Mouse (Mus musculus) splenic B cell, adult 2 months (primary cell): ENCODE results near the gene S1pr4.

ENCODE experiments used
- DNase-seq: peaks from one replicate; pipeline ENCODE4 v3.0.0-alpha.2; 2011; ENCODE audit warnings: low read depth, low spot score
- H3K27me3 ChIP-seq: 2 replicates; pipeline ENCODE4 v1.6.1; 2012; ENCODE audit warnings: mild to moderate bottlenecking, low read length, moderate library complexity, mixed read lengths; ENCODE audit not compliant: control insufficient read depth, poor library complexity, insufficient read depth, severe bottlenecking
- H3K36me3 ChIP-seq: 2 replicates; pipeline ENCODE4 v1.6.1; 2012; ENCODE audit warnings: mild to moderate bottlenecking, low read length, moderate library complexity, mixed read lengths; ENCODE audit not compliant: control insufficient read depth, poor library complexity, insufficient read depth, severe bottlenecking

The S1pr4 gene

DNA sequence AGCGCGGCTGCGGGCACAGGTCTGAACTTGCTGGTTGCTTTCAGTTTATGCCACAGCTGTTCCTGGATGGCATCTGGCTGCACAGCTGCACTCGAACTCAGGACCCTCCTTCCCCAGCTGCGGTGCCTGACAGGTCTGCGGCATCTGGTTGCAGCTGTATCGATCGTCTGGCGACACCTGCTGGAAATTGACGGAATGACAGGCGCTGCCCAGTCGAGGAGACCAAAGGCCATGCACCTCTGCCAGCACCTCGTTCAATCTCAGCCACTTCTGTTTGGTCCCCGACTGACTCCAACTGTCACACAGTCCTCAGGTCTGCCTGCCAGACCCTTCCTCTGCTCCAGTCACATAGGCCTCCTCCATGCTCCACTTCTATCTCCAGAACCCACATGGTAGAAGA is 26.8 kb upstream of the S1pr4 start:
- no peaks in the 10 kb centered on the region for H3K27me3 ChIP-seq
- 0 out of 2 replicates have a peak, but pooled peaks cover 1% of the 10 kb centered on the region for H3K36me3 ChIP-seq
- peak; percentile 93 for DNase-seq

DNA sequence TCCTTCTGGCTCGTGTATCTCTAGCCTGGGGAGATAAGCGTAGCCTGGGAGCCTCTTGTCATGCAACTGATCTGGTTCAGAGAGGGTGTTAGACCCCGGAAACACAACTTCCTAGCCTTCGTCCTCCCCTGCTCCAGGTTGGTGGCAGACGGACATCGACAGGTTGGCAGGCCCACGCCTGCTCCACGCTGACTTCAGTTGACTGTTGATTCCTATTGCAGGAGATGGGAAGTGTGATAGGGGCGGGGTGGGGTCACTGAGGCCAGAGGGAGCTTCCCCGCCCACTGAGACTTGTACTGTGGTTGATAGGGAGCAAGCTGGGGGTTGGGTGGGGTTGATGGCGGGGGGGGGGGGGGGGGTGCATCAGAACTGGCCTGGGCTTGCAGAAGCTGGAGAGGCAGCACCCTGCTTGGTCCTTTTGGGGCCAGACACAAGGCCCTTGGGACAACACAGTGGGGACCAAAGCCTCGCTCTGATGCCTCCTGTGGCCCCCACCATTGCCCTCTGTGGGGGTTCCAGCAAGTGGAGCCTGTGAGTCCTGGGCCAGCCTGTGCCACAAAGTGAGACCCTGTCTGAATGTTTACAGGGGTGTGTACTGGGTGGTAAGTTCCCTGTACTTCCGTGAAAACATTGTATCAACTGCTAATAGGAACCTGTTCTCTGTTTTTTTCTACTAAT is 25.2 kb upstream of the S1pr4 start:
- DNase-seq = no peak
- Histone ChIP-seq H3K27me3 (no peaks in the 10 kb centered on the region), H3K36me3 (no peaks in the 10 kb centered on the region)

DNA sequence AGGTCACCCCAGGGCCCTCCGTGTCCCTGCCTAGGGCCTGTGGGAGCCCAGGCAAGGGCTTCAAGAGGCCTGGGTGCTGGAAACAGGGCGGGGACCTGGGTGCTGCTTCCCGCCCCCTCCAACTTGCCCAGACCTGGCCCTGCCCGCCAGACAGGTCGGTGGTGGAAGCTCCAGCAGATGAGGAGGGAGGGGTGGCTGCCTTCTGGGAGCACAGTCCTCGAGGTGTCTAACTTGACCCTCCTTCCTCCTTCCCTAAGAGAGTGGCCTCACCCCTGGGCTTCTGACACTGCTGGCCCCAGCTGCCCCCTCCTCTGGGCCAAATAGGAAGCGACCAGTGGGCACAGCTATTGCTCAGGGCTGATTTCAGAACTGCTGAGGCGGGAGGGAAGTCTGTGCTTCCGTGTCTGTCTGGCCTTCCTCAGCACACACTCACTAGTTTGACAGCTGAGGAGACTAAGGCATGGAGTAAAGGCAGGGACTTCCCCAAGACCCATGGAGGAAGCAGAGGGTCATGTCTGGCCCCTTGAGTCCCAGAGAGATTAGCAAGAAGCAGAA is 24.2 kb upstream of the S1pr4 start, which contains the start of gene Gna15:
Gna15 (minus strand) TSS at position 175 of the 555 bp plus-strand sequence.
- H3K27me3 ChIP-seq = no peaks in the 10 kb centered on the region
- H3K36me3 ChIP-seq = no peaks in the 10 kb centered on the region
- DNase-seq = peak; percentile 58

DNA sequence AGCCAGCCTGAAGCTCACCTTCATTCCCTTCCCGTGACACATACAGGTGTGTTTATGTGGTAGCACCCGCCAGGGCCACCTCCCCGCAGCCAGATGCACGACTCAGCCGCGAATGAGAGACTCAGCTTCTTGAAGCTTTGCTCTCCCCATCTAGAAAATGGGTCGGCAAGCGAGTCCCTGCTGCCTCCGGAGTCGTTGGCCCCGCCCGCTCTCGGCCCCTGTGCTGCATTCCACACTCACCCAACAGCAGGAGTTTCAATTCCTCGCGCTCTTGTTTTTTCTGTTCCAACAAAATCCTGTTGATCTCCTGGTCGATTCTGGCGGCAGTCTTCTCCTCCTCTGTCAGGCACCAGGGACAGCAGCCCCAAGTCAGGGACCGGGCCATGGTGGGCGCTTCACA is 23.6 kb upstream of the S1pr4 start:
- H3K27me3 ChIP-seq = no peaks in the 10 kb centered on the region
- DNase-seq = peak; percentile 32

GRCm38 (mm10) chr10:81523142-81523541 is 23.2 kb upstream of the S1pr4 start:
- DNase-seq = no peak
- no peaks in the 10 kb centered on the region for H3K27me3 ChIP-seq
- H3K36me3 ChIP-seq = no peaks in the 10 kb centered on the region

More for the DNA sequence above, 23.6 kb upstream of the S1pr4 start:
- no peaks in the 10 kb centered on the region for H3K36me3 ChIP-seq

DNA sequence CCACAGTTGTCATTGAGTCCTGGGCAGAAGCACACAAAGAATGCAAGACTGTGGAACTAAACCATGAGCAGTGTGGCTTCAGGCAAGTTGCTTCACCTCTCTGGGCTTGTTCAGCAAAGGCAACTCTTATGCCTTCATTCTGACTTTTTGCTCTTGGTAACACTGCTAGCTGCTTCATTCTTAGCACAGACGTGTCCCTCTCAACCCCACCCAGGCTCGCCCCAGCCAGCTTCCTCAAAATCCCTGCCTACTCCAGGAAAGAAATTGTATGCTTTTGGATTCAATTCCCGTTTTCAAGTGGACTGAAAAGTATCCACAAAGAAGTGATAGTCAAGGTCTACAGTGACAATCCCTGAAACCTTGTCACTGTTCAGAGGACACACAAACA is 20.0 kb upstream of the S1pr4 start:
- no peaks in the 10 kb centered on the region for H3K27me3 ChIP-seq
- DNase-seq = no peak
- no peaks in the 10 kb centered on the region for H3K36me3 ChIP-seq

DNA sequence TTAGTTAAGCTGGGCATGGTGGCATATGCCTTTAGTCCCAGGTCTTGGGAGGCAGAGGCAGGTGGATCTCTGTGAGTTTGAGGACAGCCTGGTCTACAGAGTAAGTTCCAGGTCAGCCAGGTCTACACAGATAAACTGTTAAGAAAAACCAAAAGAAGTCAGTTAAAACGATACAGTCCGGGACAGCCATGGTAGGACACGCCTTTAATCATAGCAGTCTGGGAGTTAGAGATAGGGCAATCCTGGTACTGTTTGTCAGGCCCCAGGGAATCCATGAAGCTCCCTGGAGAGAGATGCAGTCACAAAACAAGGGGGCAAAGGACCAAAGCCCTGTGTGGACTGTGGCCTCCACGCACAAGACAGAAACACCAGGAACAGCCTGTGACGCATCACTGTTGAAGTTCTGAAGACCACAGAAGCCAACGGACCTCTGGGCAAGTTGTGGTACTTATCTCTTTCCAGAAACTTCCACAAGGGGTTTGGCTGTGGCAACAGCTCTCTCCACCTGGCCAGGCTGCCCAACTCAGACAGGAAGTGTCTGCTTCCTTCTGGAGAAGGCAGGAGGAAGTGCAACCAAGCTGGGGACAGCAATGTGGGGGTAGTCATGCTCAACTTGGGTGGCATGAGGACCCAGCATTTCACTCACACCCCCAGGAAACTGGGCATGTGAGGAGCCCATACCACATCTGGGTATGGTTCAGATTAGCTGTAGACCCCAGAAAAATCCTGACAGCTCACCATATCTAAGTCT is 19.5 kb upstream of the S1pr4 start:
- peak; percentile 73 for DNase-seq
- no peaks in the 10 kb centered on the region for H3K27me3 ChIP-seq
- H3K36me3 ChIP-seq = no peaks in the 10 kb centered on the region

- DNase-seq = peak; percentile 83
- H3K27me3 ChIP-seq = no peaks in the 10 kb centered on the region
- peaks cover 4% of the 10 kb centered on the region for H3K36me3 ChIP-seq
These were observed 18.6 kb upstream of the S1pr4 start for GRCm38 (mm10) chr10:81518546-81518945.

- peak; percentile 80 for DNase-seq
- no peaks in the 10 kb centered on the region for H3K27me3 ChIP-seq
- H3K36me3 ChIP-seq = peaks cover 4% of the 10 kb centered on the region
These were observed 17.3 kb upstream of the S1pr4 start for GRCm38 (mm10) chr10:81517227-81517626.

DNA sequence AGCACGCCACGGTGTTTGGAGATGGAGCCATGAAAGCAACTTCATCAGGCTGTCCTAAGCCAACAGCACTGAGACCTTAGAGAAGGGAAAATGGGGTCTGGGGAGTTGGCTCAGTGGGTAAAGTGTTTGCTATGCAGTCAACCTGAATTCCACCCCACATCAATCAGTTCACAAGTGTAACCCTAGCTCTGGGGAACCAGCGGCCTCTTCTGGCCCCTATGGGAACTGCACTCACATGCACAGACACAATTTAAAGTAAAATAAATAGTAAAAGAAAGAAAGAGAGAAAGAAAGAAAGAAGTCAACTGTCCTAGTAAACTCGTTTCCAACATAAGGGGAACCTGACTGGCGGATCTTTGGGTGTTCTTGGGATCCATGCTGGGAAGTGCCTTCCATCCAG is 13.9 kb upstream of the S1pr4 start:
- no peak for DNase-seq
- H3K36me3 ChIP-seq = peaks cover 4% of the 10 kb centered on the region
- no peaks in the 10 kb centered on the region for H3K27me3 ChIP-seq

DNA sequence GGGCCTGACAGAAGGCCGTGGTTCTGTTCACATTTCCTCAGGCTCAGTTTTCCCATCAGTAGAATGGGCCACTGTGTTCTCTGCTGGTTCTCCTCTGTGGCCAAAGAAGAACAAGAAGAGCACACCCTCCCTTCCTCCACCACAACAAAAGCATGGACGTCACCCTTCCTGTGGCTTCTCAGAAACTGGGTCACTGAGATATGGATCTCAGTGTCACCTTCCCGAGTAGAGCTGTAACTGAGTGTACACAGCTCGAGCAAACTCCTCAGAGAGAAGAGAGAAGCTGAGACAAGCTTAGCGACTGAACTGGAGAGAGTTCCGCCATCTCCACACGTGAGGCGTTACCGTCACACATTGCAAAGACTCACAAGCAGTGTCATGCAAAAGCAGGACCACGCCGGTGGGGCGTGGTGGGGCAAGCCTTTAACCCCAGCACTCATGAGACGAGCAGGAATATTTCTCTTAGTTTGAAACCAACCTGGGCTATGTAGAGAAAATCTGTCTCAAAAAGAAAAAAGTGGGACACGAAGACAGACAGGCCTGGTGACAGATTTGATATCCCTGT is 10.4 kb upstream of the S1pr4 start:
- Histone ChIP-seq H3K27me3 (no peaks in the 10 kb centered on the region), H3K36me3 (peaks cover 4% of the 10 kb centered on the region)
- no peak for DNase-seq

- H3K36me3 ChIP-seq = peaks cover 1% of the 10 kb centered on the region
- DNase-seq = no peak
- no peaks in the 10 kb centered on the region for H3K27me3 ChIP-seq
These were observed 8.0 kb upstream of the S1pr4 start for GRCm38 (mm10) chr10:81507691-81508489.

- DNase-seq = no peak
- no peaks in the 10 kb centered on the region for H3K27me3 ChIP-seq
- H3K36me3 ChIP-seq = peaks cover 1% of the 10 kb centered on the region
These were observed 7.2 kb upstream of the S1pr4 start for GRCm38 (mm10) chr10:81507095-81507494.

- DNase-seq = no peak
- Histone ChIP-seq H3K27me3 (no peaks in the 10 kb centered on the region), H3K36me3 (peaks cover 1% of the 10 kb centered on the region)
These were observed 5.2 kb upstream of the S1pr4 start for GRCm38 (mm10) chr10:81505016-81505664.
